Mouse (Mus musculus) midbrain, embryonic 16.5 days (tissue): Measurements from ENCODE around the gene Gm37240. TPM values are rescaled to one million over a fixed set of nuclear protein-coding genes. Genes with fewer than 3 reads are reported as not detected.

Experiments used
- ATAC-seq: fragments of 200-750 bp; cut with Nextera tagmentation; 2 replicates; pipeline ENCODE4 v1.8.0; 2017; ENCODE audit warnings: moderate TSS enrichment
- H3K27ac ChIP-seq: fragments of 300-500 bp; sonication (generic); 2 replicates; pipeline ENCODE4 v1.5.1; 2014; ENCODE audit warnings: mild to moderate bottlenecking, low read length, mixed read lengths
- H3K27me3 ChIP-seq: fragments of 300-500 bp; sonication (generic); 2 replicates; pipeline ENCODE4 v1.6.1; 2014; ENCODE audit warnings: low read depth, low read length, mixed read lengths; ENCODE audit not compliant: control insufficient read depth, insufficient read depth
- H3K36me3 ChIP-seq: fragments of 300-500 bp; sonication (generic); 2 replicates; pipeline ENCODE4 v1.6.1; 2014; ENCODE audit warnings: mild to moderate bottlenecking, low read length, moderate library complexity, mixed read lengths; ENCODE audit not compliant: control insufficient read depth, insufficient read depth
- H3K4me1 ChIP-seq: fragments of 300-500 bp; sonication (generic); 2 replicates; pipeline ENCODE4 v1.6.1; 2014; ENCODE audit warnings: mild to moderate bottlenecking, low read length, mixed read lengths; ENCODE audit not compliant: control insufficient read depth, insufficient read depth
- H3K4me2 ChIP-seq: fragments of 300-500 bp; sonication (generic); 2 replicates; pipeline ENCODE4 v1.6.1; 2014; ENCODE audit warnings: mild to moderate bottlenecking, low read length, mixed read lengths
- H3K4me3 ChIP-seq: fragments of 300-500 bp; sonication (generic); 2 replicates; pipeline ENCODE4 v1.5.1; 2014; ENCODE audit warnings: low read depth, mild to moderate bottlenecking, low read length, moderate library complexity, mixed read lengths
- H3K9ac ChIP-seq: fragments of 300-500 bp; sonication (generic); 2 replicates; pipeline ENCODE4 v1.6.1; 2014; ENCODE audit warnings: low read depth, low read length, mixed read lengths
- H3K9me3 ChIP-seq: fragments of 300-500 bp; sonication (generic); replicated peaks from 2 replicates; pipeline ENCODE4 v1.6.1; 2014; ENCODE audit warnings: mild to moderate bottlenecking, low read length, mixed read lengths; ENCODE audit not compliant: control insufficient read depth, poor library complexity, severe bottlenecking
- WGBS: fragments of 180-500 bp; shearing (Covaris S2); extraction: QIAGEN DNeasy Blood & Tissue Kit; methylation state at CpG from one replicate; pipeline ENCODE4 v1.1.7; 2014; 5-methylcytosine and 5-hydroxymethylcytosine counted together
- polyA plus RNA-seq: library from polyadenylated mRNA; unstranded; fragments of >200 nt; fragmentation: Nextera tagmentation; extraction: Ambion mirVana; gene quantifications from 2 replicates; pipeline ENCODE4 v1.2.1, GENCODE M21; 2015

Gm37240 gene
- polyA plus RNA-seq, 1 experiment from 2014 or later: 0.26 TPM

GRCm38 (mm10) chr3:84533227-84533626 lies 1354.1 kb downstream of the Gm37240 start:
- Histone ChIP-seq H3K4me3 (no peak overlapping the region), H3K4me2 (no peak overlapping the region), H3K9me3 (no peaks in the 10 kb centered on the region), H3K36me3 (no peaks in the 10 kb centered on the region), H3K4me1 (no peaks in the 10 kb centered on the region), H3K27ac (no peak overlapping the region), H3K9ac (no peak overlapping the region), H3K27me3 (no peaks in the 10 kb centered on the region)
- 70% methylated on average over 5 of the region's 5 CpGs for WGBS
- no peak for ATAC-seq

- no peak for ATAC-seq
- WGBS: 74% methylated on average over 2 of the region's 2 CpGs
These were observed 1358.3 kb downstream of the Gm37240 start for GRCm38 (mm10) chr3:84529021-84529420.

DNA sequence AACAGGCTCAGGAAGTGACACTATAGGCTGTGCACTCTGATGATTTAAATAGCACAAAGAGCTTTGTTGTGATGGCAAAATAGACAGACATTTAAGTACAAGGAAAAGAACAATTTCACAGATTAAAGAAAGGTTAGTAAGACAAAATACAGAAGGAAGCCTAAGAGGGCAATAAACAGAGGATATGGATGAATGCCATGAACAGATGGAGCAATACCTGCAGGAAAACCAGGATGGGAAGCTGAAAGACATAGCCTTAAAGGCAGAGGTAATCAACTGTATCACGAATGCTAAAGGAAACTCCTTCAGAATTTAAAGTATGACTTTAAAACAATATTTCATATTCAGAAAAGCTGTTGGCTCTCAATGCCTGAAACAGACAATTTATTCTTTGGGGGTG lies 1362.4 kb downstream of the Gm37240 start:
- Histone ChIP-seq H3K4me2 (no peak overlapping the region), H3K4me3 (no peak overlapping the region), H3K36me3 (0 out of 2 replicates have a peak, but pooled peaks cover 3% of the 10 kb centered on the region), H3K27ac (no peak overlapping the region), H3K9ac (no peak overlapping the region), H3K9me3 (no peaks in the 10 kb centered on the region), H3K27me3 (no peaks in the 10 kb centered on the region), H3K4me1 (no peaks in the 10 kb centered on the region)
- WGBS: 82% methylated on average over 1 of the region's 1 CpGs
- no peak for ATAC-seq

More at GRCm38 (mm10) chr3:84529021-84529420, 1358.3 kb downstream of the Gm37240 start:
- H3K36me3 ChIP-seq: 0 out of 2 replicates have a peak, but pooled peaks cover 3% of the 10 kb centered on the region
- H3K9me3 ChIP-seq: no peaks in the 10 kb centered on the region
- H3K27ac ChIP-seq: no peak overlapping the region
- H3K4me3 ChIP-seq: no peak overlapping the region
- H3K9ac ChIP-seq: no peak overlapping the region
- H3K4me1 ChIP-seq: no peaks in the 10 kb centered on the region
- H3K4me2 ChIP-seq: no peak overlapping the region
- no peaks in the 10 kb centered on the region for H3K27me3 ChIP-seq

DNA sequence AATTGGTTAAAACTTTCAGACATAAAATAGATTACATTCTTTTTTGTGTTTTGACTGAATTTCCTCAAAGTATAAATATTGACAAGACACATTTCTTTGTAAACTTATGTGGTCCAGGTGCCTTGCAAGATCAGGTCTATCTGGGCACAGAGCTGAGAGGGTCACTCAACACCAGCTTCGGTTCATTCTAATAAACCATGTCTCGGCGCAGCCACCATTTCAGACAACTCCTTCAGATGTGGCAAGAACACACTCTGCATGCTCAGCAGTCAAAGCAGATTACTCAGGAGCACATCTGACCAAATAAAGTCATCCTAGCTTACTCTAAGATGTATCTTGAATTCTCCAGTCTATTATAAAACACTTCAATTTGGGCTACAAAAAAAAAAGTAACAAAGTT lies 1371.2 kb downstream of the Gm37240 start:
- Histone ChIP-seq H3K9me3 (no peaks in the 10 kb centered on the region), H3K4me2 (no peak overlapping the region), H3K4me1 (no peaks in the 10 kb centered on the region), H3K36me3 (no peaks in the 10 kb centered on the region), H3K27me3 (no peaks in the 10 kb centered on the region), H3K27ac (no peak overlapping the region), H3K9ac (no peak overlapping the region), H3K4me3 (no peak overlapping the region)
- no peak for ATAC-seq
- 91% methylated on average over 3 of the region's 3 CpGs for WGBS

DNA sequence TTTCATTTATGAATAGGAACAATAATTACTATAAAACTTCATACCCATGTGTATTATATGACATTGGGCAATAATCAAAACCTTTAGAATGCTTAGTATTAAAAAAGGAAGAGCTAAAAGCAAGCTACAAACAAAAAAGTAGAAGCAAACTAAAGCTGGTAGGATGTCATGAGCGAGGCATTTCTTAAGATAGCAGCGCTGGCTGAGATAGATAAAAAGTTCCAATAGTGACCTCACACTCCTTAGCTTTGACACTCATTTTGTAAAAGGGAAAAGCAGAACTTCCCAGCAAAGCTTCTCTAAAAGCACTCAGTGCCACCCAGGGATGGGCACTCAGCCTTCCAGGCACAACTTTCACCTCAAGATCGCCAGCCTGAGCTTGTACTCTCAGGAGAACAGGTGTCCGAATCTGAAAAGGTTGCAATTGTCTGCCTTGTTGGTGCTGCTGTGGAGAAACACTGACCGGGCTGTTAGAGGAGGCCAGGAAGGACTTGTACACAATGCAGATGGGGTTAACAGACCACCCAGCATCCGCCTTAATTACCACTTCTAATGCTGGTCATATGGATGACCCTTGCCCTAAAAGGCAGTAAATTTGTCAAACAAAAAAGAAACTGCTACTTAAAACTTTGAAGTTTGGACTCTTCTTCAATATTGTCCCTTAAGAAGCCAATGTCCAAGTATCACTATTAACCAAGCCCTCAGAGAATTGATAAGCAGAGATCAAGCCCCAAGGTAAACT lies 1374.4 kb downstream of the Gm37240 start:
- no peak for ATAC-seq
- H3K27ac ChIP-seq: no peak overlapping the region
- no peaks in the 10 kb centered on the region for H3K9me3 ChIP-seq
- H3K4me2 ChIP-seq: no peak overlapping the region
- H3K9ac ChIP-seq: no peak overlapping the region
- H3K36me3 ChIP-seq: no peaks in the 10 kb centered on the region
- H3K4me1 ChIP-seq: no peaks in the 10 kb centered on the region
- no peak overlapping the region for H3K4me3 ChIP-seq
- WGBS: 79% methylated on average over 6 of the region's 6 CpGs
- no peaks in the 10 kb centered on the region for H3K27me3 ChIP-seq

GRCm38 (mm10) chr3:84505193-84505592 lies 1382.1 kb downstream of the Gm37240 start:
- WGBS: 85% methylated on average over 4 of the region's 4 CpGs
- H3K4me3 ChIP-seq: no peak overlapping the region
- no peak overlapping the region for H3K9ac ChIP-seq
- ATAC-seq: no peak
- no peaks in the 10 kb centered on the region for H3K27me3 ChIP-seq
- H3K36me3 ChIP-seq: no peaks in the 10 kb centered on the region
- no peak overlapping the region for H3K27ac ChIP-seq
- H3K4me2 ChIP-seq: no peak overlapping the region
- no peaks in the 10 kb centered on the region for H3K4me1 ChIP-seq
- H3K9me3 ChIP-seq: no peaks in the 10 kb centered on the region

DNA sequence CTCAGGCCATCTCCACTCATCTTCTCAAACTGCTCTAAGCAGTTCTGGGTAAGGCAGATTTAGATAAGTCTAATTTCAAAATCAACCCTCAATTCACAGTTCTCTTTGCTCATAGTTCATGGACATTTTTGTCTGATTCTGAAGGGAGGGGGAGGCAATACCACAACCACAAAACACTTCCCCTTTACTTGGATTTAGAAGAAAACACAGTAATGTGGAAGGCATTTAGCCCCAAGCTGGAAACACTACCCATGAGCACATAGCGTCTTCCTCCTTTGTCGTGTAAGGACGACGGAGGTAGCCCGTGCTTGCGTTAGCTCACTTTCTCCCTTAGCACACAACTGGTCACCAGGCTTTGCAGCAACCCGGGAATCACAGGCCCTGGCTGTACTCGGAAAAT lies 1383.0 kb downstream of the Gm37240 start:
- ATAC-seq: no peak

DNA sequence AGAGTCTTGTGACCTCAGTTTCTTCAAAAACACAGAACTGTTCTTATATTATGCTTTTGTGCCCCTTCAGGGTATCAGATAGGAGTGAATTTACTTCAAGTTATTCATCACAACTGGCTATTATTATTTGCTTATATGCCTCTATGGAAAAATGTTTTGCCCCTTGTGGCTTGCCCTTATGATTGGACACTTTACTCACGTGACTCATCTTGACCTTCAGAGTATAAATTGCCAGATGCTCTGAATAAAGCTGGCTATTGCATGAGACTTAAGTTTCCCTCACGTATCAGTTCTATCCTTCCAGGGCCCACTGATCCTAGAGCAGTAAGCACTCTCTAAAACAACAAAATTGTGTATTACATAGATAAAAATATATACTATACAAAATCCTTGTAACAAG lies 1385.2 kb downstream of the Gm37240 start:
- Histone ChIP-seq H3K9ac (no peak overlapping the region), H3K36me3 (no peaks in the 10 kb centered on the region), H3K27me3 (no peaks in the 10 kb centered on the region), H3K4me3 (no peak overlapping the region), H3K4me1 (no peaks in the 10 kb centered on the region), H3K9me3 (no peaks in the 10 kb centered on the region), H3K4me2 (no peak overlapping the region), H3K27ac (no peak overlapping the region)
- no peak for ATAC-seq
- 83% methylated on average over 2 of the region's 2 CpGs for WGBS

More for the DNA sequence above, 1383.0 kb downstream of the Gm37240 start:
- H3K36me3 ChIP-seq: no peaks in the 10 kb centered on the region
- H3K27me3 ChIP-seq: no peaks in the 10 kb centered on the region
- H3K9me3 ChIP-seq: no peaks in the 10 kb centered on the region
- H3K9ac ChIP-seq: no peak overlapping the region
- WGBS: 94% methylated on average over 8 of the region's 8 CpGs
- H3K27ac ChIP-seq: no peak overlapping the region
- H3K4me2 ChIP-seq: no peak overlapping the region
- H3K4me1 ChIP-seq: no peaks in the 10 kb centered on the region
- H3K4me3 ChIP-seq: no peak overlapping the region

- H3K9me3 ChIP-seq: no peaks in the 10 kb centered on the region
- H3K4me3 ChIP-seq: no peak overlapping the region
- 80% methylated on average over 10 of the region's 10 CpGs for WGBS
- H3K4me2 ChIP-seq: no peak overlapping the region
- H3K4me1 ChIP-seq: no peaks in the 10 kb centered on the region
- H3K36me3 ChIP-seq: no peaks in the 10 kb centered on the region
- ATAC-seq: no peak
- H3K27me3 ChIP-seq: no peaks in the 10 kb centered on the region
- H3K9ac ChIP-seq: no peak overlapping the region
- no peak overlapping the region for H3K27ac ChIP-seq
These were observed 1386.8 kb downstream of the Gm37240 start for GRCm38 (mm10) chr3:84500491-84500890.
